27 mouse cellular contexts compared by ENCODE assay signal in the genomic region with DNA sequence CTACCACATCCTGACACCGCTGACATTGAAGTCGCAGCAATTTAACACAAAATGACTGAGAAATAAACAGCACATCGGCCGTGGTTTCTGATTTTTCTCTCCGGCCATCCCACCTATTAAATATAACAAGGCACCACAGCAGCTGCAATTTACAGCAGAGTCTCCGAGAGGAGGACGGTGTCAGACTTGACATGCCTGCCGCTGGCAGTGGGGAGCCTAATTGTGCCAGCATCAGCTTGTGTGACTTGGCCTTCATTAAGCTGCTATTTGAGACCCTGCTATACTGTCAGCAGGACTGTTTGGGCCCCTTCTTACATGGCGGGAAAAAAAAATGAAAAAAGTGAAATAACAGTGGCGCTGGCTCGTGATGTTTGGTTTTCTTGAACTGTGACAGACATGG. TPM values are rescaled to one million over a fixed set of nuclear protein-coding genes. Genes with fewer than 3 reads are reported as not detected.
DNase-seq lines count a peak whose midpoint lies in the region; ATAC-seq lines count a peak whose summit lies in the region.
"Had no signal": no experiment of that assay in that cellular context is flagged by ENCODE, and none has a peak within 500 bp of the region (broad histone marks: within the 10 kb centered on the region; RNA-seq: fewer than 3 reads in every experiment).

No protein-coding gene starts in this region.

- 55% methylated on average over 11 of the region's 11 CpGs for WGBS in forebrain, embryonic 13.5 days
- WGBS in forebrain, embryonic 11.5 days: 82% methylated on average over 11 of the region's 11 CpGs
- 50% methylated on average over 11 of the region's 11 CpGs for WGBS in limb, embryonic 12.5 days
- WGBS in limb, embryonic 10.5 days: 78% methylated on average over 11 of the region's 11 CpGs
- 46% methylated on average over 11 of the region's 11 CpGs for WGBS in forebrain, embryonic 15.5 days

- no peak overlapping the region for H3K4me2 ChIP-seq in forebrain, embryonic 13.5 days
- no peak overlapping the region for H3K4me2 ChIP-seq in forebrain, embryonic 11.5 days (ENCODE audit: low read depth, low read length, severe bottlenecking)
- H3K4me2 ChIP-seq in limb, embryonic 12.5 days: no peak overlapping the region; the same call in 1 of the 2 replicates
- no peak overlapping the region for H3K4me2 ChIP-seq in forebrain, embryonic 15.5 days (replicated peaks)
- H3K4me2 ChIP-seq: heart, embryonic 13.5 days; hindbrain, embryonic 13.5 days had no signal

- peak; percentile 50; the same call in 1 of the 2 replicates for ATAC-seq in forebrain, embryonic 13.5 days
- no peak for ATAC-seq in forebrain, embryonic 11.5 days (replicated peaks; ENCODE audit: low FRiP score)
- ATAC-seq in limb, embryonic 12.5 days (ENCODE audit: insufficient number of reproducible peaks, insufficient read depth, low FRiP score, low TSS enrichment, low read depth): no peak
- 0 out of 2 replicates have a peak, but pooled peaks have one; percentile 57 for ATAC-seq in forebrain, embryonic 15.5 days (replicated peaks)
- no peak for ATAC-seq in frontal cortex, adult (ENCODE audit: low TSS enrichment)
- ATAC-seq: inflammation-experienced regulatory T-cells, adult 6 months; lung, postnatal 0 days; Patski had no signal

- H3K4me3 ChIP-seq in forebrain, embryonic 13.5 days: no peak overlapping the region
- H3K4me3 ChIP-seq in forebrain, embryonic 11.5 days (ENCODE audit: low read depth, low read length): no peak overlapping the region
- H3K4me3 ChIP-seq in limb, embryonic 12.5 days (replicated peaks): no peak overlapping the region
- no peak overlapping the region for H3K4me3 ChIP-seq in limb, embryonic 10.5 days
- H3K4me3 ChIP-seq in forebrain, embryonic 15.5 days: no peak overlapping the region
- H3K4me3 ChIP-seq: heart, embryonic 13.5 days; hindbrain, embryonic 13.5 days had no signal

- no peak overlapping the region for H3K27ac ChIP-seq in forebrain, embryonic 13.5 days
- no peak overlapping the region for H3K27ac ChIP-seq in forebrain, embryonic 11.5 days (ENCODE audit: low read depth, low read length)
- peak overlapping the region; percentile 7; the same call in 1 of the 2 replicates for H3K27ac ChIP-seq in limb, embryonic 12.5 days
- no peak overlapping the region for H3K27ac ChIP-seq in limb, embryonic 10.5 days
- H3K27ac ChIP-seq in forebrain, embryonic 15.5 days (replicated peaks): peak overlapping the region; percentile 58
- H3K27ac ChIP-seq: heart, embryonic 13.5 days; hindbrain, embryonic 13.5 days; kidney, postnatal 0 days; macrophage had no signal

- peaks cover 25% of the 10 kb centered on the region for H3K4me1 ChIP-seq in forebrain, embryonic 13.5 days
- 0 out of 2 replicates have a peak, but pooled peaks cover 2% of the 10 kb centered on the region for H3K4me1 ChIP-seq in forebrain, embryonic 11.5 days (replicated peaks; ENCODE audit: control insufficient read depth, insufficient read depth, low read length)
- H3K4me1 ChIP-seq in limb, embryonic 12.5 days (replicated peaks): peaks cover 18% of the 10 kb centered on the region
- H3K4me1 ChIP-seq in limb, embryonic 10.5 days: peaks cover 32% of the 10 kb centered on the region; the same call in 1 of the 2 replicates
- peaks cover 18% of the 10 kb centered on the region for H3K4me1 ChIP-seq in forebrain, embryonic 15.5 days
- H3K4me1 ChIP-seq: hindbrain, embryonic 13.5 days had no signal

- H3K9ac ChIP-seq in forebrain, embryonic 13.5 days: no peak overlapping the region
- H3K9ac ChIP-seq in forebrain, embryonic 11.5 days (ENCODE audit: low read length): no peak overlapping the region
- no peak overlapping the region for H3K9ac ChIP-seq in limb, embryonic 12.5 days (replicated peaks)
- no peak overlapping the region for H3K9ac ChIP-seq in forebrain, embryonic 15.5 days (replicated peaks)
- H3K9ac ChIP-seq: heart, embryonic 13.5 days; hindbrain, embryonic 13.5 days had no signal

- no peaks in the 10 kb centered on the region for H3K36me3 ChIP-seq in forebrain, embryonic 13.5 days (ENCODE audit: poor library complexity, severe bottlenecking)
- H3K36me3 ChIP-seq in forebrain, embryonic 11.5 days (ENCODE audit: control insufficient read depth, insufficient read depth, low read length): no peaks in the 10 kb centered on the region
- H3K36me3 ChIP-seq in limb, embryonic 12.5 days: 0 out of 2 replicates have a peak, but pooled peaks cover 3% of the 10 kb centered on the region
- H3K36me3 ChIP-seq in limb, embryonic 10.5 days: peaks cover 2% of the 10 kb centered on the region; the same call in 1 of the 2 replicates
- H3K36me3 ChIP-seq in forebrain, embryonic 15.5 days: no peaks in the 10 kb centered on the region
- H3K36me3 ChIP-seq: G1E; hindbrain, embryonic 13.5 days had no signal

- no peaks in the 10 kb centered on the region for H3K27me3 ChIP-seq in forebrain, embryonic 13.5 days
- H3K27me3 ChIP-seq in forebrain, embryonic 11.5 days (ENCODE audit: control insufficient read depth, insufficient read depth, low read length): no peaks in the 10 kb centered on the region
- no peaks in the 10 kb centered on the region for H3K27me3 ChIP-seq in limb, embryonic 12.5 days
- H3K27me3 ChIP-seq in limb, embryonic 10.5 days (ENCODE audit: low read depth, poor library complexity, severe bottlenecking): no peaks in the 10 kb centered on the region
- no peaks in the 10 kb centered on the region for H3K27me3 ChIP-seq in forebrain, embryonic 15.5 days
- H3K27me3 ChIP-seq: CH12.LX; heart, embryonic 13.5 days; hindbrain, embryonic 13.5 days; Patski had no signal

- H3K9me3 ChIP-seq in forebrain, embryonic 13.5 days (replicated peaks): no peaks in the 10 kb centered on the region
- no peaks in the 10 kb centered on the region for H3K9me3 ChIP-seq in forebrain, embryonic 11.5 days (ENCODE audit: control insufficient read depth, low read length)
- H3K9me3 ChIP-seq in limb, embryonic 12.5 days: no peaks in the 10 kb centered on the region
- no peaks in the 10 kb centered on the region for H3K9me3 ChIP-seq in limb, embryonic 10.5 days (replicated peaks)
- H3K9me3 ChIP-seq in forebrain, embryonic 15.5 days: no peaks in the 10 kb centered on the region
- H3K9me3 ChIP-seq: heart, embryonic 13.5 days; hindbrain, embryonic 13.5 days had no signal

- DNase-seq in forebrain, embryonic 11.5 days (ENCODE audit: low spot score): no peak
- no peak for DNase-seq in limb, embryonic 10.5 days (ENCODE audit: low spot score)
- peak; percentile 50 for DNase-seq in retina, embryonic 14.5 days (ENCODE audit: low spot score)
- DNase-seq: adrenal gland, postnatal 36 days; B cell, adult 2 months; cerebellum, adult 11 months; cerebellum, postnatal 36 days; embryo, embryonic 11 days; gastrocnemius, postnatal 14 days; heart, adult 18-20 months; heart, postnatal 14 days; kidney, adult 18-20 months; right cerebral cortex, postnatal 25 days; spleen, adult 18-20 months had no signal

RNA-seq across cellular contexts. Expression of a gene that starts 47.0 kb away (rescaled TPM):
- polyA plus RNA-seq in forebrain, embryonic 13.5 days (2015; fragmentation: Nextera tagmentation; extraction: Ambion mirVana): 11.1 and 14.1 TPM in 2 replicates
- 17.2 and 20.6 TPM in 2 replicates for polyA plus RNA-seq in forebrain, embryonic 11.5 days (2014; fragmentation: Nextera tagmentation; extraction: Ambion mirVana)
- polyA plus RNA-seq in limb, embryonic 12.5 days (2016; fragmentation: Nextera tagmentation; extraction: Ambion mirVana): 81.9 and 83.7 TPM in 2 replicates
- 21.8 and 39.7 TPM in 2 replicates for polyA plus RNA-seq in limb, embryonic 10.5 days (2016; fragmentation: Nextera tagmentation; extraction: Ambion mirVana)
- polyA plus RNA-seq in forebrain, embryonic 15.5 days (2015; fragmentation: Nextera tagmentation; extraction: Ambion mirVana): 17.7 and 19.6 TPM in 2 replicates

Comparison
In these comparisons a context has a peak if more than half of its experiments do, and no peak if none do; other contexts are left out.
1. ATAC-seq: peak in forebrain, embryonic 13.5 days (single experiment) and forebrain, embryonic 15.5 days (single experiment); none in forebrain, embryonic 11.5 days (single experiment), limb, embryonic 12.5 days (single experiment) and frontal cortex, adult (single experiment).
2. H3K27ac ChIP-seq: peak in limb, embryonic 12.5 days (single experiment) and forebrain, embryonic 15.5 days (single experiment); none in forebrain, embryonic 13.5 days (single experiment), forebrain, embryonic 11.5 days (single experiment) and limb, embryonic 10.5 days (single experiment).